Mouse (Mus musculus): ENCODE measurements around the gene Olfr522.
"Not testable (repeated sequence)": the region's sequence is repeated elsewhere in the genome, so short reads cannot be mapped to it uniquely, and the experiment has no call there.

Gene Olfr522

DNA sequence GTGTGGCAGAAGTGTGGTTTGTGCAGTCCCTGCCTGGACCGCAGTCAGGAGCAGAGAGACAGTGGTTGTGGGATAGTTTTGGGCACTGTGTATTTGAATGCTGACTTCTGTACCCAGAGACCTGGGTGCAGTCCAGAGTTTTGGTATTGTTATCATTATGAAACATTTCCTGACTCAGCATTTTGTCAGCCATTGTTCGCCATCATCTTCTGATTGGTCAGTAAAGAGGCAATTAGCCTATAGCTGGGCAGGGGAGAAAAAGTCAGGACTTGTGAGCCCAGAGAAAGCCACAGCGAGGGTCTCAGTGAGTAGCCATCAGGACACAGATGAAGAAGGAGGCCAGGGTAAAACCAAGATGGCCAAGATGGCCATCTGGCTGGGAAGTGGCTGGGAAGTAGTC is 4.2 kb downstream of the Olfr522 start:
- in situ Hi-C loops (cut with MseI, MboI), result no loop called here

- in situ Hi-C loops (cut with MseI, MboI), result no loop called here
Observed at GRCm38 (mm10) chr7:140154218-140154927, 10.2 kb downstream of the Olfr522 start, which contains the start of gene Sprn. TSS of gene Sprn (minus strand) at chr7:140154877.

GRCm38 (mm10) chr7:140153829-140154217 is 10.7 kb downstream of the Olfr522 start:
- in situ Hi-C loops (cut with MseI, MboI), result no loop called here

- in situ Hi-C loops (cut with MseI, MboI), result no loop called here
Observed at GRCm38 (mm10) chr7:140153383-140153782, 11.2 kb downstream of the Olfr522 start.

GRCm38 (mm10) chr7:140144550-140144949 is 20.0 kb downstream of the Olfr522 start:
- in situ Hi-C loops (cut with MseI, MboI), result loop anchor here (5.0 kb wide), 2 partner anchors 62 to 67 kb away; partner anchors contain the start of gene Caly (in 1 of the 2)

DNA sequence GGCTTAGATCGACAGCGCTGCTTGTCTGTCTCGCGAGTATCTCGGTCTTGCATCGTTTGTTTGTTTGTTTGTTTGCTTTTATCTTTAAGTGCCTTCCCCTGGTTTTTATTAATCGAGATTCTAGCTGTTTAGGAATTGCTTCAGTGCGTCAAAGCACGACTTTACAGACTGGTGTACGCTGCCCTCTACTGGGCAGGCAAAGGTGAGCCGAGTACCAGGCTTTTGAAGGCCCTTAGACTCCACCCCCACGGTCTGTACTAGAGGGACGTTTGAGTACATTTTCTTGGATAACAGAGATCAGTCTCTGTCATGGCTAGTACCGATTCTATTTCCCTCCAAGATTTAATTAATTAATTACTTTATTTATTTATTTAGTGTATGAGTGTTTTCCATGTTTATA is 23.2 kb downstream of the Olfr522 start:
- in situ Hi-C loops (cut with MseI, MboI), result loop anchor here (5.0 kb wide), 2 partner anchors 59 to 64 kb away; partner anchors contain the start of gene Caly (in 1 of the 2)

- in situ Hi-C loops (cut with MseI, MboI), result no loop called here
Observed at GRCm38 (mm10) chr7:140138021-140138310, 26.6 kb downstream of the Olfr522 start.

- in situ Hi-C loops (cut with MseI, MboI), result no loop called here
Observed at GRCm38 (mm10) chr7:140137135-140138020, 27.2 kb downstream of the Olfr522 start, which contains the start of gene Mtg1. TSS of gene Mtg1 (plus strand) at chr7:140137564.

GRCm38 (mm10) chr7:140135106-140135770 is 29.3 kb downstream of the Olfr522 start:
- in situ Hi-C loops (cut with MseI, MboI), result no loop called here

GRCm38 (mm10) chr7:140134033-140134432 is 30.5 kb downstream of the Olfr522 start:
- in situ Hi-C loops (cut with MseI, MboI), result not testable (repeated sequence)

GRCm38 (mm10) chr7:140132184-140132583 is 32.4 kb downstream of the Olfr522 start:
- in situ Hi-C loops (cut with MseI, MboI), result not testable (repeated sequence)

- in situ Hi-C loops (cut with MseI, MboI), result no loop called here
Observed at GRCm38 (mm10) chr7:140127911-140128310, 36.7 kb downstream of the Olfr522 start.

GRCm38 (mm10) chr7:140126934-140127333 is 37.6 kb downstream of the Olfr522 start:
- in situ Hi-C loops (cut with MseI, MboI), result no loop called here

DNA sequence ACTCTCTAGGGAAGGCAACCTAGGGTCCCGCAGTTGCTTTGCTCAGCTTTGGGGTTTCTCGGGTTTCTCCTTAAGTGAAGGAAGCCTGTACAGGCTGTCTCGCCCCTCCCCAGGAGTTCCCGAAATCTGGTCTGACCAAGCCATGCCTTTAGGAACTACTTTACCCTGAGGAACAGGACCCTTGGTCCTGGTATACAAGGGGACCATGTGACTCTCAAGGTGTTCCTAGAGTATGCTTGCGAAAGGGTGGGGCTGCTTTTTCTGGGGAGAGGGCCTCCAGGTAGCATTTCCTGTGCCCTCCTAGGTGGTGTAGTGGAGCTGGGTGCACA is 38.6 kb downstream of the Olfr522 start:
- in situ Hi-C loops (cut with MseI, MboI), result no loop called here

GRCm38 (mm10) chr7:140125278-140126021 is 39.1 kb downstream of the Olfr522 start:
- in situ Hi-C loops (cut with MseI, MboI), result no loop called here

GRCm38 (mm10) chr7:140124382-140124781 is 40.2 kb downstream of the Olfr522 start:
- in situ Hi-C loops (cut with MseI, MboI), result no loop called here

DNA sequence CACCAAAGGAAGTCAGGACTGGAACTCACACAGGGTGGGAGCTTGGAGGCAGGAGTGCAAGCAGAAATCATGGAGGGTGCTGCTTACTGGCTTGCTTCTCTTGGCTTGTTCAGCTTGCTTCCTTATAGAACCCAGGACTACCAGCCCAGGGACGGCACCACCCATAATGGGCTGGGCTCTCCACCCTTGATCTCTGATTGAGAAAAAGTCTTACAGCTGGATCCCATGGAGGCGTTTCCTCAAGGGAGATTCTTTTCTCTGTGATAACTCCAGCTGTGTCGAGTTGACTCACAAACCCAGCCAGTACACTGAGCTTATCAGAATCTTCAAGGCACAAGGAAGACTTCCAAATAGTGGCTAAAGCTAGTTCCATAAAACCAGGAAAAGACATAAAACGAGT is 41.8 kb downstream of the Olfr522 start:
- in situ Hi-C loops (cut with MseI, MboI), result no loop called here

- in situ Hi-C loops (cut with MseI, MboI), result no loop called here
Observed at GRCm38 (mm10) chr7:140121338-140121910, 43.1 kb downstream of the Olfr522 start.

DNA sequence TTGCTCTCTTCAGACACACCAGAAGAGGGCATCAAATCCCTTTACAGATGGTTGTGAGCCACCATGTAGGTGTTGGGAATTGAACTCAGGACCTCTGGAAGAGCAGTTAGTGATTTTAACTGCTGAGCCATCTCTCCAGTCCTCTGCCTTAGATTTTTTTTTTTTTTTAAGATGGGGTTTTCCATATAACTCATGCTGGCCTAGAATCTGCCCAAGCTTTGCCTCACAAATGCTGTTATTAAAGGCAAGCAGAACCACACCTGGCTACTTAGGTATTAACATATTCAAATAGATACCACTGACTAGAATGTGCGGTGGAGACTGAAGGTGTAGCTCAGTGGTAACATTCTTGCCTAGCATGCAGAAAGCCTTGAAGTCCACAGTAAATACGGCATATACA is 44.1 kb downstream of the Olfr522 start:
- in situ Hi-C loops (cut with MseI, MboI), result no loop called here

GRCm38 (mm10) chr7:140116329-140117054 is 48.1 kb downstream of the Olfr522 start, which contains the start of gene Echs1:
TSS of gene Echs1 (minus strand) at chr7:140116476.
- in situ Hi-C loops (cut with MseI, MboI), result no loop called here

Data from mouse trophoblast stem cell (cell line).